Comparison of ENCODE assay signal across 16 mouse cellular contexts in the genomic region with DNA sequence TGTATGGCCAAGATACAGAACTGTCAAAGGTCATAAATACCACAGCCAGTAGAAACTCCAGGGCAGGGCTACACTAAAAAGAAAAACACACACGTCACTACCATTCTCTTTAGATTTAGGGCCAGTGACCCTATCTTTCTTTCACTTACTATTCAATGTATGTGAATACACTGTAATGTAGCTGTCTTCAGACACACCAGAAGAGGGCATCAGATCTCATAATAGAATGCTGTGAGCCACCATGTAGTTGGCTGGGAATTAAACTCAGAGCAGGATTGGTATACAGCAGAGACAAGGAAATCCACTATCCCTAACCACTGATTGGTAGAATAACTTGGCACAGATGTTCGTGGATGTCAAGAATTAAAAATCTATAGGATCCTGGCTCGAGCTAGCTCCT.
"Had no signal": no experiment of that assay in that cellular context is flagged by ENCODE, and none has a peak within 500 bp of the region (broad histone marks: within the 10 kb centered on the region; RNA-seq: fewer than 3 reads in every experiment).

No protein-coding gene starts in this region.

- H3K27ac ChIP-seq: limb, embryonic 13.5 days; liver, embryonic 14.5 days; midbrain, embryonic 10.5 days; neural tube, embryonic 13.5 days had no signal

- H3K9ac ChIP-seq: limb, embryonic 13.5 days; liver, embryonic 14.5 days; neural tube, embryonic 13.5 days had no signal

- H3K36me3 ChIP-seq: neural tube, embryonic 13.5 days had no signal

- DNase-seq: kidney, postnatal 14 days; layer of hippocampus, postnatal 36 days; left cerebral cortex, postnatal 4 days; lung, adult 2 months; lung, postnatal 10 days; lung, postnatal 4 days; midbrain, embryonic 14.5 days; retina, postnatal 1 day; right cerebral cortex, postnatal 4 days; spleen, adult 18-20 months; thymus, adult 2 months; thymus, postnatal 36 days had no signal

- H3K9me3 ChIP-seq: limb, embryonic 13.5 days; midbrain, embryonic 10.5 days; neural tube, embryonic 13.5 days had no signal

- H3K4me3 ChIP-seq: limb, embryonic 13.5 days; midbrain, embryonic 10.5 days; neural tube, embryonic 13.5 days had no signal

- H3K4me2 ChIP-seq: limb, embryonic 13.5 days; neural tube, embryonic 13.5 days had no signal

- H3K27me3 ChIP-seq: limb, embryonic 13.5 days; neural tube, embryonic 13.5 days had no signal
